Mouse (Mus musculus): ENCODE measurements at regions not wholly inside any gene's neighbourhood (a gene's known extent, or its start where the extent isn't known, plus 50 kb on each side); places are given as distances from the start of the nearest gene placed in this dataset.

- TF ChIP-seq CTCF (IDR thresholded peaks at IDR 0.05) (no peak), EP300 (IDR thresholded peaks at IDR 0.05) (no peak)
Observed at GRCm38 (mm10) chr16:29950136-29950535, 114.0 kb upstream of the Hes1 start.
